Mouse (Mus musculus) cerebellum, postnatal 4 days (tissue): ENCODE data around the gene Ptbp3.

ENCODE experiments used
- DNase-seq, 2 experiments: peaks; one replicate each; pipeline ENCODE4 v3.0.0; 2022; ENCODE audit warnings: low spot score in 2 of 2, mixed read lengths in 1 of 2

Gene Ptbp3

DNA sequence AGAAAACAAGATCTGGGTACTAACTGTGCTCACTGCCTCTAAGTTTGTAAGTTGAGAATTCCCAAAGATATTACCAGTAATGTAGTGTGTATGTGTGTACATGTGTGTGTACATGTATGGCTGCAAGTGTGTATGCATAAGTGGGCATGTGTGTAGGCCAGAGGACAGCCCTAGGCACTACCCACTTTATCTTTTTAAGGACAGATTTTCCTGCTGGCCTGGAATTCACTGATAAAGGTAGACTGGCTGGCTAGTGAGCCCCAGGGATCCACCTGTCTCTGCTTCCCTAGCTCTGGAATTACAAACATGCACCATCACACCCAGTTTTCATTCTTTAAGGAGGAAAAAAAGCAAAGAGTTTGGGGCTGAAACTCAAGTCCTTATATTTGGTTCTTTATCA is 6.0 kb upstream of the Ptbp3 start:
- DNase-seq = no peak

DNA sequence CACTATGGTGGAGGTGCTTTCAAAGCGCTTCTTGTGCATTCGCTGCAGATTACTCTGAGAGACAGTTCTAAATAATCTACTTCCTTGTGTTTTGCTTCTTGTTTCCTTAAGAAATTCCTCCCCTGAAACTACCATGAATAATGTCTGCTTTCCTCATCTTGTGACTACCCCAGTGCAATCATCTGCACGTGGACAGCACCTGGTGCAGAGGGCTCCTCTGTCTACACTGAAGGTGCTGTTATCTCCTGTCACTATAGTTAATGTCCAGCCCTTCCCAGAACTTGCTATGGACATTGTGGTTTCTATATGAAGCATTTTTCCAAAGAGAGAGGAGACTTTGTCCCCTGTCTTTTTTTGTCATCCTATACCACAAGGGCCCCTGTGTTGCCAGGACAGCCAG is 4.4 kb upstream of the Ptbp3 start:
- no peak for DNase-seq

DNA sequence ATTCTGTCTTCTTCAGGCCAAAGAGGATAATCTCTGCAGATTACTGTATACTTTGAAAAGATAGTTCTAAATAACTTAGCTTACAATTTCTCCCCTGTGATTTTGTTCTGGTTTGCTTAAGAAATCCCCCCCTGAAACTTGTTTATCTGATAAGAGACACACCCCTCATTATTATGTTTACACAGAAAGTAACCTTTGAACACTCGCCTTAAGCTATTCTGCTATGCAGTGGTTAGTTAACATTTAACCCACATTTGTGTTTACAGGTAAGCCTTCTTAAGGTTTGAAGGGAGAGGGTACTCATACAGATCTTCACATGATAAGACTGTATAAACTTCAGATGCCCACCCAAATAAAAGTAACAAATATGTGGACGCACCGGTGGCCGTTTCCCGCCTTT is 3.7 kb upstream of the Ptbp3 start:
- DNase-seq = no peak

DNA sequence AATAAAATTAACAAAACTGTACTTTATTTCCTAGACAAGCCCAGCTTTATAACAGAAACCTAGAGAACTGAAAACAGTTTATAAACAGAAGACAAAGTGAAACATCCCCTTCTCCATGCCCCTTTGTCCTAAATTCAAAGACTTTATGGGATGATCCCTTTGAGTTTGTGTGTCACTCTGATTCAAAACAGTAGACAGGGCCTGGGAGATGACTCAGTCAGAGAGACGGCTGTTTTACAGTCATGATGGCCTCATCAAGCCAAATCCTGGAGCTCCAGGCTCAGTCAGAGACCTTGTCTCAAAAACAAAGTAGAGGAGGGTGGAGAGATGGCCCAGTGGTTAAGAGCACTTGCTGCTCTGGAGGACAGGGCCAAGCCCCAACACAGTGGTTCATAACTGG is 2.7 kb upstream of the Ptbp3 start:
- DNase-seq = no peak

DNA sequence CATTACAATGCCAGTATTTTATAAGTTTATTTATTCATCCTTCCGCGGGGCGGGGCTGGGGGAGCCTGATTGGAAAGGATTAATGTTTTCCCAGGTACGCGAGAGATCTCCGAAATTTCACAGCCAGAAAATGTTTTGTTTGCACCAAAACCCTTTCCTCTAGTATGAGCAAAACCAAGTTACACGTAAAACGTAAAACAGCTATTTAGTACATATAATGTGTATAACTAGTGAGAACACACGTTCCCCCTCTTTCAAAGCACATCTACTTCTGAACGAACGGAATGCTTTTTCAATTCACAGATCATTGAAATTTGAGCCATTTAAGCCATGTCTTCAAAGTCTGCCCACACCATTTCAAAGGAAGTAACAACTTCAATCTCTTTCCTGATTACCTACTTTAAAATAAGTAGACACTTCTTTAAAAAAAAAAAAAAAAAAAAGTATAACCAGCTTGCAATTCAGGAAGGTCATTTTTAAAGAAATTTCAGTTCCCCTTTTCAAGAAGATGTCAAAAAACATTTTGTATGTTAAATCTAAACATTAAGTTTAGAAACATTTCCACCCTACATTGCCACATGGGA is 905 bp upstream of the Ptbp3 start:
- DNase-seq = no peak

DNA sequence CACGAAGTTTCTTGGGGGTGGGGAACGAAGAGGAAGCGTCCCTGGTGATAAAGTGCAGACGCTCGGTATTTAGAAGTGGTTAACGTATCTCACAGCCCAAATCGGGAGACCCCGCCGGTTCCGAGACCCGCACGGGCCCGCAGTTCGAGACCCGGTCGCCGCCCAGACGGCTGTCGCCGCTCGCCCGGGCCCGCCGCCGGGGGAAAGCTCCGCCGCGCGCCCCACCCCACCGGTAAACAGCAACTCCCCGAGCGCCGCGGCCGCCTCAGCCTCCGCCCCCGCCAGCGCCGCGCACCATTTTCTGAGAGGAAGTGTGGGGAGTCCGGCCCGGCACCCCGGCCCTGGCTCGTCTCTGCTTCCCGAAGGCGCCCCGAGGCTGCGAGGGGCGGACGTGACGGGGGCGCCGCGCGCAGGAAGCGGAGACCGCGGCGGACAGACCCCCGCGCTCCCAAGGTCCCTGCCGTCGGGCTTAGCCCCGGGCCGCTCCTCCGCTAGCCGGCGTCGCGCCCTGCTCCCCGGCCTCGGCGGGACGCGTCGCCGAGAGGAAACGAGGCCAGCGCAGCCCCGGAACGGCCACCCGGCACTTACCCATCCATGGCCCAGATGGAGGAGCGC is 497 bp downstream of the Ptbp3 start:
- DNase-seq = peak; percentile 32 to 57

DNA sequence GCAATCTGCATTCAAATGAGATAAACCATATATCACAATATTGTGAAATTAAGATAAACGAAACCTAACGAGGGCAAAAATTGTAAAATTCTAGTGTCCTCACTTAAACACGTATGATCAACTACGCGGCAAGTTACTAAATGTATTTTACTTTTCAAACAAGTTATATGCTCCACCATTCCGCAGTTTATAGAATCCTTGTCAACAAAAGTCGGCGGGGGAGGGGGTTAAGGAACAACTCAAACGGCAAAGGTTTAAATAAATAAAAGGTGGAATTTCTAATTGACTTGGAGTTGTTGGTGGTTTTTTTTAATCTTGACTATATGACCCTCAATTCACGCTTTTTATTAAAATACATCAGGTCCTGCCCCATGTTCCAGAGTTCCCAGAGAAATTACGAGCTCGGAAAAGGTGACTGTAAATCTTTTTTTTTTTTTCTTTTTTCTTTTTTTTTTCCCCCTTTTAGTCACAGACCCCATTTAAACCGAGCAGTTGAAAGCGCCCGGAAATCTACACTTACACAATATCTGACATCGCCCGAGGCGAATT is 1.1 kb downstream of the Ptbp3 start:
- no peak for DNase-seq

DNA sequence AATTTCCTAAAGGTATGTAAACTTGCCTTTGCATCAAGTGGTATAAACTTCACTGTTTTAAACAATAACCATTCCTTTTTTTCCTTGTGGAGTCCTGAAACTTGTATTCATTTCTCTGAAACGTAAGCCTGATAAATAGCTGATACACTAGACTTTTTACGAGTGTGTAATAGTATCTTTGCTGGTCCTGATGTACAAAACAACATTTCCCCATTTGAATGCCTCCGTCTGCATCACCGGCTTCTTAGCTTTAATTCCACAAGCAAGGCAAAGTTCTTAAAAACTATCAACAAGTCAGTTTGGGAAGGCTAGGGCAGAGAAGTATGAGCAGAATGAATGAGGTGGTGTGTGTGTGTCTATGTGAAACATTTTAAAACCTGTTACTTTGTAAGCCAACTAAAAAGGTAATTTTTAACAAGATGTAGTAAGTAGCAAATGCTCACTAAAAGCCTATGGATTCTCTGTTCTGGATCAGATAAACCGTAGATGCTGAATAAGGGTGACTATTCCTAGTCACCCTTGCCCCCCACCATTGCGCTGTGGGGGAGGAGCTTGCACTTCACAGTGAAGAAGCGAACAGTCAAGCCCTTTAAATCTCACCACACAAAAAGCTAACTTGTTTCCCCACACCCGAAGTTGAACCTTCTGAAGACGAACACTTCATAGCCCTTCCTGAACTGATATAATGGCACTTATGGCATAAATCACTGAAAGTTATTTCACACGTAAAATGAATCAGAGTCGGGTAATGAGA is 1.9 kb downstream of the Ptbp3 start:
- DNase-seq = no peak

DNA sequence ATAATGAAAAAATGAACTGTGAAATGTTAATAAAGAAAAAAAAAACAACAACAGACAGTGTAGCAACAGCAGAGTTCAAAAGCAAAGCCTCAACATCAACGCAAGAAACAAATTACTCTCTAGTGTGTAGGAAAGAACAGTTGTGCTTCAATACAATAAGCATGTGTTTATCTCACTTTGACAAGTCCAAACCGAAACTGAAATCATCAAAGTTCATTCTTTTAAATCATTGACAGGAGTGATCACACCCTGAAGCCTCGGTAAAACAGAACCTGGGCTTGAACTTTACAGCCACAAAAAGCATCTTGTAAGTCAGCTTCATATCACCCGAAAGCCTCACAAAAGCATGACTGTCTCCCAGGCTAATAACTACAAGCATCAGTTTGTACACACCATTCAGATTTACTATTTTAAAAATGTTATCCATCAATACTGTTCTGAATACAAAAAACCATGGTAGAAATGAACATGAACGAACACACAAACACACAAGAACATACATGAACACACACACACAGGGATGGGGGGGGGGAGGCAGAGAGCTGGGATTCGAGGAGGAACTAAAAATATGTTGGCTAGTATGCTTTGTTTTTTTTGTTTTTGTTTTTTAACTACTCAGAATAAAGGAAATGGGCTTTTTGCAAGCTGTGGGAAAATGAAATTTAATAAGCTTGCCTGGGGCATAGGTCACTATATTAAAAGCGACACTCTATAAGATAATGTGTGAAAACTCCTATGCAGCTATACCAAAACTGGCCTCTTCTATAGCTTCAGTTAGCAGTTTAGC is 2.7 kb downstream of the Ptbp3 start:
- DNase-seq = no peak

DNA sequence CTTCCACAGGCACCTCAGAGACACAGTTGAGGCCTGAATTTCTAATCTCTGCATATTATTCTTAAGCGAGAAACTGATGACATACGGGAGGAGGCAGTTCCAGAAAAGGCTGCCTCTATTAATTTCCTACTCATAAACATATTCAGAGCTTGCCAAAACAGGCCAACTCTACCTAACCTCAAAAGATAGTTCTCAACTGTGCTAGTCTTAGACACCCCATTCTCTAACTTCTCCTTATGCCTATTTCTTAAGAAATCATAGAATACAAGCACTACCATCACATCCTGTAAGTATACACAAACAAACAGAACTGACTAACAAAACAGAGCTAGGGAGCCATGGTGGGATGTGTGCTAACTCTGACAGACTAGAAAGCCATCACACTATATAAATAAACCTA is 4.5 kb downstream of the Ptbp3 start:
- DNase-seq = no peak

DNA sequence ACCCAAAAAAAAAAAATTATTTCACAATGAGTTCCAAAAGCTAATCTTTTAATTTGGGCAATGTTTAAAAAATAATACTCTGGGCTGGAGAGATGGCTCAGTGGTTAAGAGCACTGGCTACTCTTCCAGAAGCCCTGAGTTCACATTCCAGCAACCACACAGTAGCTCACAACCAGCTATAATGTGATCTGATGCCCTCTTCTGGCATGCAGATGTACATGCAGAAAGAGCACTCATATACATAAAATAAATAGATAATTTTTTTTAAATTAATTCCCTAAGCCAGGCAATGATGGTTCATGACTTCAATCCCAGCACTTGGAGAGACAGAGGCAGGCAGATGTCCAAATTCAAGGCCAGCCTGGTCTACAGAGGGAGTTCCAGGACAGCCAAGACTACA is 6.2 kb downstream of the Ptbp3 start:
- DNase-seq = no peak

DNA sequence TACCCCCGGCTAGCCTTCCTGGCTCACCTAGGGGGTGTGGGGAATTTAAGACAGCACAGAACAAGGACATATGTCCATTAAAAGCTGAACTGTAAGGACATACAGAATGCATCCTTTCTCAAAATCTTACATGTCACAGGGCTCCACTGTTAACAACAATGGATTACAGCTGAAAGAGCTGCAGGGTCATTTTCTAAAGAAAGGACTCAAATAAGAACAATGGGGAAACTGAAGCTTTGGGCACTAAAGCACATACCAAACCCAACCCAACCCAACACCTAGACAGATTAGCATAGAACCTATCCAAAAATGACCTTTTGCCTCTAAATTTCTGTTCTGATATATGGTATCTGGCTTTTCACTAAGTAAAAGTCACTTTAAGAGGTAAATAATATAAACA is 12.9 kb downstream of the Ptbp3 start:
- DNase-seq = no peak

DNA sequence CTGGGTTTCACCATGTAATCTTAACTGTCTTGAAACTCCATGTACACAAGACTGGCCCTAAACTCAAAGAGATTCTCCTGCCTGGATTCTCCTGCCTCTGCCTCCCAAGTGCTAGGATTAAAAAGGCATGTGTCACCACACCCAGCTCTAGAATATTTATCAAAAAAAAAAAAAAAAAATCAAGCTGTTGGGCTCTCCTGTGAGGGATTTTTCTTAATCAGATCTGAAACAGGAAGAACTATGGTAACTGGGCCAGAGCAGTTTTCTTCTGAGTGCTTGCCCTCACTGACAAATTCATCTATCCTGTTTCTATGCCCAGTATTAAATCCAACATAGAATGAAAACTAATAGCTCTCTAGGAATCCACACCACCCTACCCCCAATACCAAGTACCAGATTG is 13.5 kb downstream of the Ptbp3 start:
- DNase-seq = no peak

DNA sequence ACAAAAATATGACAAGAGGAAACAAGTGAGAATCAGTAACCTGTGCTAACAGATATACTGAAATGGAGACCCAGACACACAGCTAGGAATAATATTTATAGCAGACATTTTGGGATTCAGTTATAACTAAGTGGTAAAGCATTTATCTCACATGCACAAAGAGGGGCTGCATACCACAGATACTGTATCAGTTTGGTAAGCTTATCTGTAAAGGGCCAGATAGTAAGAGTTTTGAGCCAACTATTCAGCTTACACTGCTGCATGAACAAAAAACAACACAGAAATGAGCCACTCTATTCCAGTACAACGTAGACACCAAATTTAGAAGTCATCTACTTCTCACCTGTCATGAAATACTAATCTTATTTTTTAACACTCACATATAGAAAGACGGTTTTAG is 15.9 kb downstream of the Ptbp3 start:
- no peak for DNase-seq

DNA sequence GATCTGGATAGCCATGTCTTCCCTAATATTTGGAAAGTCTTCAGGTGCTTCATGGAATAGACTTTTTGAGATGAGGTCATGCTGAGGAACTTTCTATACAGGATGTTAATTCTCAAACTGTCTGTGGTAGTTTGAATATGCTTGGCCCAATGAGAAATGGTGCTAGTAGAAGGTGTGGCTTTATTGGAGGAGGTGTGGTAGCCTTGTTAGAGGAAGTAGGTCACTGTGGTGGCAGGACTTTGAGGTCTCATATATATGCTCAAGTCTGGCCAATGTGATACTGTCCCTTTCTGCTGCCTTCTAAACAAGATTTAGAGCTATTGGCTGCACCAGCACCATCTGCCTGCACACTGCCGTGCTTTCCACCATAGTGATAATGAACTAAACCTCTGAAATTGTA is 18.0 kb downstream of the Ptbp3 start:
- DNase-seq = no peak

DNA sequence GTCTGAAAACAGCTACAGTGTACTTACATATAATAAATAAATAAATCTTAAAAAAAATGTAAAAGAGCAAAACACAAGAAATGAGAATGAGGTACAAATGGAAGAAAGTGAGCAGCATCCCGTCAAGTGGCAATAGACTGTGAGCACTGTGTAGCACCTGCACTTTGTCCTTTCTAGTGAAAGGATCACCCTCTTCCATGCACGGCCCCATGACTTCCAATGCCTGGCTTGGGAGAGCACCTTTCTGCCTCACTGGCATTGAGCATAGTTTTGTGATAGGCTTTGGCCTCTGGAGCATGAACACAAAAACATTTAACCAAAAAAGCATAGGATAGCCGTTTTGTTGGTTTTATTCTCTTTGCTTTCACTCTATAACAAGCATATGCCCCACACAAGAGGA is 21.7 kb downstream of the Ptbp3 start:
- DNase-seq = no peak

DNA sequence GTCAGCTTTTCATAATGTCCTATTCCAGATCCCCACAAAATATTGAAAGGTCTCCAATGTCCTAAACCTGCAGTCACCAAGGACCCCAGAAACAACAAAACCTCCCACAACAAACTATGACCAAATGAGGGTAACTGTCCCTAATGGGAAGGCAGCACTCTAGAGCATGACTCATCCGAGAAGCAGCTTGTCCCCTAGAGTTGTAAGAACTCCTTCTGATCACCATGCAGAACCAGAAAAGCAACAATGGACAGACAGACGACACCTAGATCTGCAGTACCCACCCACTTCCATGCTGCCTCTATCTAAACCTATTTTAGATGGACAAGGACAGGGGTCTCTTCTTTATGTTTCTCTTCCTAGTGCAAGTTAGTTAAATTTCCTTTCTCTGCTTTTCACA is 22.4 kb downstream of the Ptbp3 start:
- no peak for DNase-seq

DNA sequence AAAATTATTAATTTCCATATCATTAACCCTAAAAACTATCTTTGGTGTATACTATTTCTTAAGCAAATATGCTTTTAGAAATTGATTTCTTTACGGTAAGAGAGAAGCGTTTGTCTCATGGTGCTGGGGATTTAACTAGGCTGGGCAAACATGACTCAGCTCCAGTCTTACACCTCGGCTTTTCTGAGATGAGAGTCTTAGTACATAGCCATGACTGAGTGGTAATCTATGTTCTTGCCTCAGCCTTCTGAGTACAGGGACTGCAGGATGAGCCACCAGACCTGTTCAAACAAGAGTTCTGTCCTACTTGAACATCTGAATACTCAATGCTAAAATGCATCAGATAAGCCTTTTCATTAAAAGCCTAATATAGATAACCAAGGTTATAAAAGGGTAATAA is 24.3 kb downstream of the Ptbp3 start:
- no peak for DNase-seq

DNA sequence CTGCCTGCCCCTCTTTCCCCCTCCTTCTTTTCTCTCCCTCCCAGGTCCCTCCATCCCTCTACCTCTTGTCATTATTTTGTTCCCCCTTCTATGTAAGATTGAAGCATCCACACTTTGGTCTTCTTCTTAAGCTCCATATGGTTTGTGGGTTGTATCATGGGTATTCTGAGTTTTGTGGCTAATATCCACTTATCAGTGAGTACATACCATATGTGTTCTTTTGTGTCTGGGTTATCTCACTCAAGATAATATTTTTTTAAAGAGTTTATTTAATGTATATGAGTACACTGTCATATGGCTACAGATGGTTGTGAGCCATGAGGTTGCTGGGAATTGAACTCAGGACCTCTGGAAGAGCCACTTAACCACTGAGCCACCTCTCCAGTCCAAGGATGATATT is 38.8 kb downstream of the Ptbp3 start:
- DNase-seq = no peak

DNA sequence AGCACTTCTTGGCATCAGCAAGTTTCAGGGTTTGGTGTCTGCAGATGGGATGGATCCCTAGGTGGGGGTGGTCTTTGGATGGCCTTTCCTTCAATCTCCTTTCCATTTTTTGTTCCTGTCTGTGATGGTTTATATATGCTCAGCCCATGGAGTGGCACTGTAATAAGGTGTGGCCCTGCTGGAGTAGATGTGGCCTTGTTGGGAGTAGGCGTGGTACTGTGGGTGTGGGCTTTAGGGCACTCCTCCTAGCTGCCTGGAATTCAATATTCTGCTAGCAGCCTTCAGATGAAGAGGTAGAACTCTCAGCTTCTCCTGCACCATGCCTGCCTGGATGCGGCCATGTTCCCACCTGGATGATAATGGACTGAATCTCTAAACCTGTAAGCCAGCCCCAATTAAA is 39.6 kb downstream of the Ptbp3 start:
- no peak for DNase-seq

DNA sequence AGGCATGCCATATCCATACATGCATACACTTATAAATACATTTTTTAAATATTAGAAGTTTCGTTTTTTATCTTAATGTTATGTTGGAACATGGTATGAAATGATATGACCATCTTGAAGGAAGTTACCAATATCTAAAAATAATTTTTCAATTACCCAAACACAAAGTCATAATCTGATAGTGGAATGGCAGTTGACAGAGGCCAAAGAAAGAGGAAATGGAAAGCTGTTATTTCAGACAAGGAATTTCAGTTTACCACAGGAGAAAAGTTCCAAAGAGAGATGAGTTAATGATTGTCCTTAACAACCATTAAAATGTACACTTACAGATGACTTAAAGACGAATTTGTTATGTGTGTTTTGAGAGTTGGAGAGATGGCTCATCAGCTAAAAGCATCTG is 41.4 kb downstream of the Ptbp3 start:
- no peak for DNase-seq

DNA sequence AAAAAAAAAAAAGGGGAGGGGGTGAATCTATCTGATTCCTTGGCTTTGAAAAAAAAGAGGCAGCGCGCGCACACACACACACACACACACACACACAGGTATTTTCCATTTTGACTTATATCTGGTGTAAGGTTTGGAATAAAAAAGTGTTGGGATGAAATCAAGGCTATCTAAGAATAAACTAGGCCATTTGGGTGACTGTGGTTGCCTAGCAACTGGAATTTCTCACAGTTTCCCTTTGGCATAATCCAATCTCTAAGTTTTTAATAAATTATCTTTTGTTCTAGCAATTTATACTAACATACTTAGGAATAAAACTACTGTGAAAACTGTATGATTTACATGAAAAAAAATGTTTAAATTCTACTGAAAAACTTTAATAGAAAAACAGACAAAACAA is 42.5 kb downstream of the Ptbp3 start:
- no peak for DNase-seq
